Mouse (Mus musculus): ENCODE data around the gene Nup93. TPM values are rescaled to one million over a fixed set of nuclear protein-coding genes. Genes with fewer than 3 reads are reported as not detected.

The Nup93 gene
- polyA plus RNA-seq, 1 experiment from 2014 or later: 60.9 TPM

GRCm38 (mm10) chr8:94213819-94214218 lies 545 bp upstream of the Nup93 start:
- Histone ChIP-seq H3K4me2 (ENCODE audit: low read depth, low read length) (peak overlapping the region; percentile 70), H3K4me3 (ENCODE audit: low read depth, low read length) (peak overlapping the region; percentile 85), H3K36me3 (ENCODE audit: control insufficient read depth, insufficient read depth, low read length) (no peaks in the 10 kb centered on the region), H3K27ac (replicated peaks; ENCODE audit: low read depth, low read length) (no peak overlapping the region), H3K27me3 (replicated peaks; ENCODE audit: control insufficient read depth, insufficient read depth, low read length) (no peaks in the 10 kb centered on the region; the same call in 1 of the 2 replicates), H3K9ac (ENCODE audit: low read depth, low read length) (peak overlapping the region; percentile 84; the same call in 1 of the 2 replicates), H3K9me3 (ENCODE audit: control insufficient read depth, low read length) (no peaks in the 10 kb centered on the region), H3K4me1 (ENCODE audit: control insufficient read depth, insufficient read depth, low read length) (no peaks in the 10 kb centered on the region; the same call in 1 of the 2 replicates)
- WGBS: 56% methylated on average over 6 of the region's 6 CpGs
- DNase-seq (ENCODE audit: low spot score): no peak
- no peak for ATAC-seq (ENCODE audit: low read depth)

DNA sequence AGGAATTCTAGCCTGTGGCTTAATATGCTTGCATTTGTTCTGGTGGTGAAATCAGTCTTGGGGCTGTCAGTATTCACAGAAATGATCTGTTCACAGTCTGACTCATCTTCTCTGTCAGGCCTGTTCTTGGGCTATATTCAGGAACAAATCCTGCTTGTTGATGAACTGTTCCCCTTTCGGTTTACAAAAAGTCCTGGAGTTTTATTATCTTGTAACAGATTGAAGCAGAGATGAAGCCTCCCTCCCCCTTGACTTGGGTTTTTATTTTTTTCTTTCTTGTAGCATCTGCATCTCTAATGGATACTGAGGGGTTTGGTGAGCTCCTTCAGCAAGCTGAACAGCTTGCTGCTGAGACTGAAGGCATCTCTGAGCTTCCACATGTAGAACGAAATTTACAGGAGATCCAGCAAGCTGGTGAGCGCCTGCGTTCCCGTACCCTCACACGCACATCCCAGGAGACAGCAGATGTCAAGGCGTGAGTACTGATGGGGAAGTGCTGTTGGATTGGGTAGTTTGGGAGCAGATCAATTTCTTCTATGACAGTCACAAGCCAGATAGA lies 13.1 kb downstream of the Nup93 start:
- no peaks in the 10 kb centered on the region for H3K27me3 ChIP-seq (replicated peaks; ENCODE audit: control insufficient read depth, insufficient read depth, low read length)
- no peak overlapping the region for H3K4me2 ChIP-seq (ENCODE audit: low read depth, low read length)
- peaks cover 18% of the 10 kb centered on the region for H3K36me3 ChIP-seq (ENCODE audit: control insufficient read depth, insufficient read depth, low read length)
- no peak overlapping the region for H3K4me3 ChIP-seq (ENCODE audit: low read depth, low read length)
- 83% methylated on average over 7 of the region's 7 CpGs for WGBS
- DNase-seq (ENCODE audit: low spot score): no peak
- no peaks in the 10 kb centered on the region for H3K9me3 ChIP-seq (ENCODE audit: control insufficient read depth, low read length)
- no peak overlapping the region for H3K27ac ChIP-seq (replicated peaks; ENCODE audit: low read depth, low read length)
- no peak for ATAC-seq (ENCODE audit: low read depth)
- H3K4me1 ChIP-seq (ENCODE audit: control insufficient read depth, insufficient read depth, low read length): no peaks in the 10 kb centered on the region
- no peak overlapping the region for H3K9ac ChIP-seq (ENCODE audit: low read depth, low read length)

- Histone ChIP-seq H3K27ac (replicated peaks; ENCODE audit: low read depth, low read length) (no peak overlapping the region), H3K9ac (ENCODE audit: low read depth, low read length) (no peak overlapping the region)
- 88% methylated on average over 4 of the region's 4 CpGs for WGBS
These were observed 25.9 kb downstream of the Nup93 start for GRCm38 (mm10) chr8:94240240-94240751.

GRCm38 (mm10) chr8:94249836-94250435 lies 35.6 kb downstream of the Nup93 start:
- H3K4me3 ChIP-seq (ENCODE audit: low read depth, low read length): no peak overlapping the region
- DNase-seq (ENCODE audit: low spot score) (peak; percentile 61), ATAC-seq (ENCODE audit: low read depth) (peak; percentile 71; the same call in 1 of the 2 replicates)
- WGBS: 55% methylated on average over 2 of the region's 2 CpGs
- no peak overlapping the region for H3K4me2 ChIP-seq (ENCODE audit: low read depth, low read length)
- H3K9ac ChIP-seq (ENCODE audit: low read depth, low read length): 0 out of 2 replicates have a peak overlapping the region, but pooled peaks have one; percentile 19
- no peak overlapping the region; the same call in 1 of the 2 replicates for H3K27ac ChIP-seq (replicated peaks; ENCODE audit: low read depth, low read length)
- H3K36me3 ChIP-seq (ENCODE audit: control insufficient read depth, insufficient read depth, low read length): no peaks in the 10 kb centered on the region
- H3K27me3 ChIP-seq (replicated peaks; ENCODE audit: control insufficient read depth, insufficient read depth, low read length): no peaks in the 10 kb centered on the region
- no peaks in the 10 kb centered on the region for H3K9me3 ChIP-seq (ENCODE audit: control insufficient read depth, low read length)
- H3K4me1 ChIP-seq (ENCODE audit: control insufficient read depth, insufficient read depth, low read length): no peaks in the 10 kb centered on the region

More at GRCm38 (mm10) chr8:94240240-94240751, 25.9 kb downstream of the Nup93 start:
- Histone ChIP-seq H3K27me3 (replicated peaks; ENCODE audit: control insufficient read depth, insufficient read depth, low read length) (no peaks in the 10 kb centered on the region), H3K9me3 (ENCODE audit: control insufficient read depth, low read length) (no peaks in the 10 kb centered on the region), H3K4me3 (ENCODE audit: low read depth, low read length) (no peak overlapping the region), H3K36me3 (ENCODE audit: control insufficient read depth, insufficient read depth, low read length) (0 out of 2 replicates have a peak, but pooled peaks cover 7% of the 10 kb centered on the region), H3K4me2 (ENCODE audit: low read depth, low read length) (no peak overlapping the region), H3K4me1 (ENCODE audit: control insufficient read depth, insufficient read depth, low read length) (no peaks in the 10 kb centered on the region)
- ATAC-seq (ENCODE audit: low read depth) (no peak), DNase-seq (ENCODE audit: low spot score) (no peak)

DNA sequence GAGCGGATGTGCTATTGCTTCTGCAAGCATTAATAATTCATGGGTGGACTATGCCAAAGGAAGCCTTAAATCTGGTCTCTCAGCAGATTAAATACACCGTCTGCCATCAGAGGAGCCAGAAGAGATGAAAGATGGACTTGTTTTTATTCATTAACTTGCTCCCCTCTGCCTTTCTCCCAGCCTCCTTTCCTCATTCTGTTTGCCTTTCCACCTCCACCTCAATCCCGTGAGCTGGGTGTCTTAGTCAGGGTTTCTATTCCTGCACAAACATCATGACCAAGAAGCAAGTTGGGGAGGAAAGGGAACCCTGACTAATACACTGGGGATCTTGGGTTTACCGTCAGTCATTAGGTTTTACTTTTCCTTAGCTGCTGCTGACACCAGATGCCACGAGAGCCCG lies 44.5 kb downstream of the Nup93 start:
- no peaks in the 10 kb centered on the region for H3K27me3 ChIP-seq (replicated peaks; ENCODE audit: control insufficient read depth, insufficient read depth, low read length)
- H3K4me2 ChIP-seq (ENCODE audit: low read depth, low read length): no peak overlapping the region
- no peak overlapping the region for H3K27ac ChIP-seq (replicated peaks; ENCODE audit: low read depth, low read length)
- no peak overlapping the region for H3K4me3 ChIP-seq (ENCODE audit: low read depth, low read length)
- no peak for ATAC-seq (ENCODE audit: low read depth)
- no peak overlapping the region for H3K9ac ChIP-seq (ENCODE audit: low read depth, low read length)
- no peak for DNase-seq (ENCODE audit: low spot score)
- no peaks in the 10 kb centered on the region for H3K36me3 ChIP-seq (ENCODE audit: control insufficient read depth, insufficient read depth, low read length)
- no peaks in the 10 kb centered on the region for H3K4me1 ChIP-seq (ENCODE audit: control insufficient read depth, insufficient read depth, low read length)
- no peaks in the 10 kb centered on the region for H3K9me3 ChIP-seq (ENCODE audit: control insufficient read depth, low read length)
- WGBS: 77% methylated on average over 6 of the region's 6 CpGs

DNA sequence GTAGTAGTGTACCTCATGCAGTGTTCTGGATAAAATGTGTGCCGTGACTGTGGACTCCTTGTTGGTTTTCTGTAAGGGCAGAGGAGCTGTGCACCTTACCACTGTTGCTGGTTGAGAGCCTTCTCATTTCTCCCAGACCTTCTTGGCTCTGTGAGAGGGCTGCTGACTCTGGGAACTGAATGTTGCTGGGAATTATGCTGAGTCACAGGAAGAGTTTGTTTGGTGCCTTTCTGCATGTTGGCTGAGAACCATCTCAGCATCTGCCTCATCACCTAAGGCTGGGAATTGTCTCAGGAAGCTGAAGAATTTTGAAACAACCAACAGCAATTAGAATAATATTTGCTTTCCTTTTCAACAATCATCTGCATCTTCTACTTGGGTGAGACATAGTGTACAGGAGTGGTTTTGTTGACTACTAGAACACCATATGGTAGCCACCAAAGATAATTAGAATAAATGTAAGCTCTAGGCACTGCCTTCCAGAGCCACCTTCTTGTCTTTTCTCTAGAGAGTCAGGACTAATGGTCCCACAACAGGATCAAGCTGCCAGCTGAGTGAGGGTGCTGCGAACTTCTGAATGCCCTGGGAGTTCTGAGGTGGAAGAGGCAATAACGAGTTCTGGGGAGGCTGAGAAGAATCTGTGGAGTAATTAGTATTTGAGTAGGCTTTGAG lies 48.4 kb downstream of the Nup93 start:
- ATAC-seq (ENCODE audit: low read depth): peak; percentile 63
- WGBS: 80% methylated on average over 3 of the region's 3 CpGs

GRCm38 (mm10) chr8:94266344-94267191 lies 52.2 kb downstream of the Nup93 start:
- 0 out of 2 replicates have a peak, but pooled peaks have one; percentile 31 for ATAC-seq (ENCODE audit: low read depth)
- H3K9ac ChIP-seq (ENCODE audit: low read depth, low read length): 0 out of 2 replicates have a peak overlapping the region, but pooled peaks have one; percentile 35
- H3K4me3 ChIP-seq (ENCODE audit: low read depth, low read length): peak overlapping the region; percentile 24
- peak overlapping the region; percentile 34; the same call in 1 of the 2 replicates for H3K27ac ChIP-seq (replicated peaks; ENCODE audit: low read depth, low read length)
- no peaks in the 10 kb centered on the region for H3K9me3 ChIP-seq (ENCODE audit: control insufficient read depth, low read length)
- H3K4me2 ChIP-seq (ENCODE audit: low read depth, low read length): peak overlapping the region; percentile 43
- H3K27me3 ChIP-seq (replicated peaks; ENCODE audit: control insufficient read depth, insufficient read depth, low read length): no peaks in the 10 kb centered on the region
- H3K4me1 ChIP-seq (ENCODE audit: control insufficient read depth, insufficient read depth, low read length): peaks cover 22% of the 10 kb centered on the region
- DNase-seq (ENCODE audit: low spot score): peak; percentile 21
- 36% methylated on average over 10 of the region's 10 CpGs for WGBS
- no peaks in the 10 kb centered on the region for H3K36me3 ChIP-seq (ENCODE audit: control insufficient read depth, insufficient read depth, low read length)

More for the DNA sequence above, 48.4 kb downstream of the Nup93 start:
- no peaks in the 10 kb centered on the region for H3K36me3 ChIP-seq (ENCODE audit: control insufficient read depth, insufficient read depth, low read length)
- no peak overlapping the region for H3K27ac ChIP-seq (replicated peaks; ENCODE audit: low read depth, low read length)
- no peak overlapping the region for H3K4me3 ChIP-seq (ENCODE audit: low read depth, low read length)
- H3K4me2 ChIP-seq (ENCODE audit: low read depth, low read length): no peak overlapping the region
- no peaks in the 10 kb centered on the region for H3K27me3 ChIP-seq (replicated peaks; ENCODE audit: control insufficient read depth, insufficient read depth, low read length)
- H3K4me1 ChIP-seq (ENCODE audit: control insufficient read depth, insufficient read depth, low read length): peaks cover 12% of the 10 kb centered on the region
- DNase-seq (ENCODE audit: low spot score): no peak
- no peak overlapping the region for H3K9ac ChIP-seq (ENCODE audit: low read depth, low read length)
- H3K9me3 ChIP-seq (ENCODE audit: control insufficient read depth, low read length): no peaks in the 10 kb centered on the region

- DNase-seq (ENCODE audit: low spot score): no peak
- H3K4me2 ChIP-seq (ENCODE audit: low read depth, low read length): peak overlapping the region; percentile 6
- 73% methylated on average over 3 of the region's 3 CpGs for WGBS
- no peak overlapping the region for H3K9ac ChIP-seq (ENCODE audit: low read depth, low read length)
- no peaks in the 10 kb centered on the region for H3K36me3 ChIP-seq (ENCODE audit: control insufficient read depth, insufficient read depth, low read length)
- H3K4me1 ChIP-seq (ENCODE audit: control insufficient read depth, insufficient read depth, low read length): peaks cover 22% of the 10 kb centered on the region
- no peak overlapping the region for H3K4me3 ChIP-seq (ENCODE audit: low read depth, low read length)
- ATAC-seq (ENCODE audit: low read depth): no peak
- H3K27me3 ChIP-seq (replicated peaks; ENCODE audit: control insufficient read depth, insufficient read depth, low read length): no peaks in the 10 kb centered on the region
- no peak overlapping the region for H3K27ac ChIP-seq (replicated peaks; ENCODE audit: low read depth, low read length)
- no peaks in the 10 kb centered on the region for H3K9me3 ChIP-seq (ENCODE audit: control insufficient read depth, low read length)
These were observed 54.1 kb downstream of the Nup93 start for GRCm38 (mm10) chr8:94268359-94268890.

Measured in embryonic facial prominence, embryonic 14.5 days (tissue).